In the genomic region with DNA sequence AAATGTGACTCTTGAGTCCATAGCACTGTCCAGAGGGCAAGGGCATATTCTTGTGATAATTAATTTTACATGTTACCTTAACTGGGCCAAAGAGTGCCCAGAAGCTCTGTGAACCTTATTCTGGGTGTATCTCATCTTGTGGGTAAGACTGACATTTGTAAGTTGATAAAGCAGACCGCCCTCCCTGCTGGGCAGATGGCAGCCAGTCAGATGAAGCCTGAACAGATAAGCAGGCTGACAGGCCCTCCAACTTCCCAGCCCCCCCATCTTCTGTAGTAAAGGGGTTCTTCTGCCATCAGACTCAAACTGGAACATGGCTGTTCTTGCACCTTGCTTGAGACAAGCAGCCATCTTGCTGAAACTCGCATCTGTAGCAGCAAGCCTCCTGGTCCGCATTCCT, we compare ENCODE assay signal across 36 mouse cellular contexts. TPM values are rescaled to one million over a fixed set of nuclear protein-coding genes. Genes with fewer than 3 reads are reported as not detected.
"Had no signal": no experiment of that assay in that cellular context is flagged by ENCODE, and none has a peak within 500 bp of the region (broad histone marks: within the 10 kb centered on the region; RNA-seq: fewer than 3 reads in every experiment).

No protein-coding gene starts in this region.

- H3K9me3 ChIP-seq: hindbrain, embryonic 10.5 days; hindbrain, embryonic 12.5 days; intestine, embryonic 15.5 days; limb, embryonic 13.5 days; limb, embryonic 15.5 days; liver, embryonic 12.5 days had no signal

- H3K9ac ChIP-seq: hindbrain, embryonic 12.5 days; hindbrain, embryonic 14.5 days; intestine, embryonic 15.5 days; limb, embryonic 13.5 days; limb, embryonic 15.5 days; liver, embryonic 12.5 days; liver, embryonic 14.5 days had no signal

- H3K36me3 ChIP-seq: hindbrain, embryonic 10.5 days; hindbrain, embryonic 12.5 days; intestine, embryonic 15.5 days; limb, embryonic 13.5 days; limb, embryonic 15.5 days; liver, embryonic 12.5 days had no signal

- H3K27ac ChIP-seq: heart, adult 2 months; hindbrain, embryonic 10.5 days; hindbrain, embryonic 12.5 days; hindbrain, embryonic 14.5 days; intestine, embryonic 15.5 days; layer of hippocampus, adult 2 months; limb, embryonic 13.5 days; limb, embryonic 15.5 days; liver, embryonic 12.5 days; liver, embryonic 14.5 days had no signal

- H3K4me3 ChIP-seq: heart, adult 2 months; hindbrain, embryonic 10.5 days; hindbrain, embryonic 12.5 days; intestine, embryonic 15.5 days; layer of hippocampus, adult 2 months; limb, embryonic 13.5 days; limb, embryonic 15.5 days; liver, embryonic 12.5 days had no signal

- DNase-seq: gastrocnemius, postnatal 14 days; heart, adult 2 months; heart, postnatal 10 days; heart, postnatal 4 days; kidney, adult 18-20 months; kidney, adult 8-10 months; kidney, postnatal 10 days; kidney, postnatal 25 days; kidney, postnatal 4 days; layer of hippocampus, postnatal 36 days; left cerebral cortex, postnatal 4 days had no signal

- H3K27me3 ChIP-seq: hindbrain, embryonic 12.5 days; intestine, embryonic 15.5 days; limb, embryonic 13.5 days; limb, embryonic 15.5 days had no signal

- ATAC-seq: hindbrain, embryonic 16.5 days; inflammation-experienced regulatory T-cells, adult 6 months; intestine, embryonic 15.5 days; intestine, postnatal 0 days; liver, embryonic 12.5 days had no signal

- H3K4me1 ChIP-seq: hindbrain, embryonic 10.5 days; hindbrain, embryonic 12.5 days; intestine, embryonic 15.5 days; limb, embryonic 13.5 days; limb, embryonic 15.5 days had no signal

RNA-seq across cellular contexts. Expression of a gene that starts 34.0 kb away (rescaled TPM):
- total RNA-seq: gastrocnemius, adult 18-20 months; gastrocnemius, adult 8-10 months; gastrocnemius, postnatal 14 days; granulocyte monocyte progenitor cell, adult 5-6 weeks; layer of hippocampus, adult 2 months; layer of hippocampus, postnatal 14 days; layer of hippocampus, postnatal 36 days; left cerebral cortex, adult 18-20 months; left cerebral cortex, adult 8-10 months; left cerebral cortex, postnatal 25 days; liver, adult 2 months had no signal
- polyA plus RNA-seq: hindbrain, embryonic 10.5 days; hindbrain, embryonic 12.5 days; hindbrain, embryonic 14.5 days; inflammation-experienced regulatory T-cells, adult 6 months; intestine, embryonic 15.5 days; intestine, postnatal 0 days; kidney, embryonic 14.5 days; limb, embryonic 11.5 days; limb, embryonic 13.5 days; liver, adult 2 months; liver, embryonic 12.5 days; liver, embryonic 14.5 days; liver, embryonic 16.5 days had no signal

RNA-seq across cellular contexts. Expression of a gene that starts 37.9 kb away (rescaled TPM):
- total RNA-seq: gastrocnemius, adult 18-20 months; granulocyte monocyte progenitor cell, adult 5-6 weeks; heart, adult 2 months; heart, postnatal 10 days; heart, postnatal 4 days; liver, adult 2 months had no signal
- polyA plus RNA-seq: heart, adult 2 months; heart, embryonic 14.5 days; intestine, embryonic 15.5 days; intestine, postnatal 0 days; kidney, embryonic 14.5 days; kidney, embryonic 16.5 days; limb, embryonic 11.5 days; liver, adult 2 months; liver, embryonic 12.5 days; liver, embryonic 14.5 days had no signal

RNA-seq across cellular contexts. Expression of a gene that starts 42.8 kb away (rescaled TPM):
- total RNA-seq: gastrocnemius, adult 18-20 months; gastrocnemius, adult 8-10 months; granulocyte monocyte progenitor cell, adult 5-6 weeks; liver, adult 2 months had no signal
- polyA plus RNA-seq: inflammation-experienced regulatory T-cells, adult 6 months; liver, adult 2 months; liver, embryonic 12.5 days; liver, embryonic 16.5 days had no signal
